Mouse (Mus musculus): ENCODE data around the gene Hs3st3a1. TPM values are rescaled to one million over a fixed set of nuclear protein-coding genes. Genes with fewer than 3 reads are reported as not detected.

Hs3st3a1 gene
- polyA plus RNA-seq (2015; fragmentation: Nextera tagmentation; extraction: Ambion mirVana) = 0.10 and 0.32 TPM in 2 replicates

DNA sequence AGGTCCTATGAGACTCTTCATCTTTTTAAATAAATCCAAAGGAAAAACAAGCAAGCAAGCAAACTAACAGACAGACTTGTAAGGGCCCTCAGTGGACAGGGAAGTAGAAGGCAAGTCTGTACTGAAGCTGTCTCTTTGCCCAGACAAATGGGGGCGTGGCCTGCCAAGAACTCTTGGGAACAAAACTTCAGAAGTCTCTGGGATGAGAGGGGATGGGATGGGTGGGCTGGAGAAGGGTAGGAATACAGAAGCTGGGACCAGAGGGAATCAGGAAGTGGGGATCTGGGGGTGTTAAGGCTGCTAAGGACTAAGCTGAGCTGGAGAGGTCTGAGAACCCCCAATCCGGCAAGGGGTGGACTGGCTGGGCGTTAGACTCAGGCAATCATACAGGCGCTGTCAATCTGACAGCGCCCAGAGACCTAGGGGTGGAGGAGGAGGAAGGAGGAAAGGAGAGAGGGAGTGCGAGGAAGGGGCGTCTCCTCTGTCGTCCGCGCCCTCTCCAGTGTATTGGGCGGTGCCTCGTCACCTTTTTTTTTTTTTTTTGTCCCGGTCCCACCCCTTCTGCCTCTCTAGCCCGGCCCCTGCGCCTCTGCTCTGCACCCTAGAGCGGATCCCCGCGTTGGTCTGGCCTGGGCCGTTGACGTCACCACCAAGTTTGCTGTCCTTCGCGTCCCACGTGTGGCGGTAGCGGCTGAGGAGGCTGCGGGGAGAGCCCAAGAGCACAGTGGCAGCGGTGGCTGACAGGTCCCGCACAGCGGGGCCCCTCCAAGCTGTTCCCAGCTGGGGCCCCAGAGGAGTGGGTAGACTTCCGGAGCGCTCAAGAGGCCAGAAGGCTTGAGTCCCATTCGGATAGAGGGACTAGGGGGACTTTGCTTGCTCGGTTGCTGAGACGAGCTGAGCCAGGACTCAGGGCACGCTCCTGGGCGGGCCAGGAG lies at the start of gene Hs3st3a1:
Gene Hs3st3a1 (plus strand): TSS at position 722 of the 935 bp plus-strand sequence.
- no peak within 1 kb of the TSS for H3K27ac ChIP-seq (ENCODE audit: low read length)
- peaks cover 19% of the 10 kb centered on the region for H3K4me1 ChIP-seq (replicated peaks; ENCODE audit: control insufficient read depth, insufficient read depth, low read length)
- peaks cover 34% of the 10 kb centered on the region for H3K27me3 ChIP-seq (replicated peaks; ENCODE audit: control insufficient read depth, insufficient read depth, low read length)
- H3K9ac ChIP-seq (replicated peaks; ENCODE audit: low read depth, low read length) = peak within 1 kb of the TSS; percentile 64
- no peaks in the 10 kb centered on the region for H3K9me3 ChIP-seq (ENCODE audit: control insufficient read depth, low read length)
- H3K36me3 ChIP-seq (ENCODE audit: control insufficient read depth, insufficient read depth) = no peaks in the 10 kb centered on the region
- peak within 1 kb of the TSS; percentile 98 for H3K4me2 ChIP-seq (ENCODE audit: low read length)
- peak within 1 kb of the TSS; percentile 56 for H3K4me3 ChIP-seq (replicated peaks; ENCODE audit: low read length)
- WGBS = 0% methylated on average over 27 of the region's 36 CpGs
- peak; percentile 68 for ATAC-seq

DNA sequence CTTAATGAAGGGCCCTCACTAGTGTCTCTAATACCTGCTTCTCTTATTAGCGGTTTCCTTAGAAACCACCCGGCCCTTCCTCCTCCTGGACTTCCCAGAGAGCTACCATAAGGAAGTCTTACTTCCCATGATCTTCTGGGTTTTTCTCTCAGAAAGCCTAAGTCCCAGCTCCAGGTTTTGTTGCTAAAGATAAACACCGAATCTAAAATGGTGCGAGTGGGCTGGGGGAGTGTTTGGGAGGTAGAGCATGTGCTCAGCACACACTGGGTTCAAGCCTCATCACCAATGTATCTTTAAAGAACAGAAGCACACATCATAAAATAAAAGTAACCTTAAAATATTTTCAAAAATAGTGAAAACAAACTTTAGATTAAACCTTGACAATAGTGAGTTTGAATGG lies 48.8 kb upstream of the Hs3st3a1 start:
- Histone ChIP-seq H3K4me1 (replicated peaks; ENCODE audit: control insufficient read depth, insufficient read depth, low read length) (no peaks in the 10 kb centered on the region), H3K9me3 (ENCODE audit: control insufficient read depth, low read length) (no peaks in the 10 kb centered on the region), H3K27me3 (replicated peaks; ENCODE audit: control insufficient read depth, insufficient read depth, low read length) (no peaks in the 10 kb centered on the region), H3K4me3 (replicated peaks; ENCODE audit: low read length) (no peak overlapping the region), H3K27ac (ENCODE audit: low read length) (no peak overlapping the region), H3K9ac (replicated peaks; ENCODE audit: low read depth, low read length) (no peak overlapping the region), H3K36me3 (ENCODE audit: control insufficient read depth, insufficient read depth) (no peaks in the 10 kb centered on the region), H3K4me2 (ENCODE audit: low read length) (no peak overlapping the region)
- 87% methylated on average over 4 of the region's 4 CpGs for WGBS
- no peak for ATAC-seq

DNA sequence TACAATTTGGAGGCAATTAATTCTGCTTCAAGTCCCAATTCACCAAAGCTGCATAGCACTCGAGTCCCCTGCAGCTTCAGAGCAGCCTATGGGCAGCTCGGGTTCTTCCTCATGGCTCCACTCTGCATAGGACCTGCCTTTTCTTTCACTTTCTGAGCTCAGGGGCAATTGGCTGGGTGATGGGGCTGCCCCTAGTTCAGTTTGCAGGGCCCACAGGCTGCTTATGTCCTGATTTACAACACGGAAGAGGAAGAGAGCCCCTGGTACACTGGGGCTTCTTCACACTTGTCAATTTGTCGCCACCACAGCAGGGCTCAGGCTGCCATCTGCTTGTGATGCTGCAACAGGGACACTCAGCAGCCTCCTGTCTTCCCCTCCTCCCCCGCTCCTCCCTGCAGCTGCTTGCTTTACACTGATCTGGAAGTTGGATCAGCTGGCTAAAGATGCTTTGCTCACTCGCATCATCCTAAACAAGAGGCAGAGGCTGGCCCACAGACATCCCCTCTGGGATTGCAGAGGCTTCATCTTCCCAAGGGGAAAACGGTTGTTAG lies 38.7 kb upstream of the Hs3st3a1 start:
- 6% methylated on average over 7 of the region's 7 CpGs for WGBS
- peak overlapping the region; percentile 23; the same call in 1 of the 2 replicates for H3K9ac ChIP-seq (replicated peaks; ENCODE audit: low read depth, low read length)
- peak; percentile 96 for ATAC-seq

DNA sequence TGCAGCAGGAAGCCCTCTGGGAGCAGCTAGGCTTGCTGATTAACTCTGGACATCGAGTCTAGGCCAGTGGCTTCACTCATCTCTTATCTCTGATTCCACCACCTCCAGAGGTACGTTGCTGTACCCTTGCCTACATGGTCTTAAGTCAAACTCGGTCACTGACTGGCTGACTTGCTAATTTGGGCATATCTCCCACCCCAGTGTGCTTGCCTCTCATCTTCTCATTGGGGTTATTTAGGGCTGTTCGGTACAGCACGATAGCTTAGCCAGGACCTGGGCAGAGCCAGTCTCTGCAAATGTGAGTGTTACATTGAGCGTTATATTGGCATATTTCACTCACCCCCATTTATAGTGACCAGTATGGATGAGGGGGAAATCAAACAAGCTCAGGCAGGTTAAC lies 38.2 kb upstream of the Hs3st3a1 start:
- no peak overlapping the region for H3K9ac ChIP-seq (replicated peaks; ENCODE audit: low read depth, low read length)
- WGBS = 64% methylated on average over 6 of the region's 6 CpGs
- H3K27ac ChIP-seq (ENCODE audit: low read length) = peak overlapping the region; percentile 13; the same call in 1 of the 2 replicates
- no peaks in the 10 kb centered on the region for H3K36me3 ChIP-seq (ENCODE audit: control insufficient read depth, insufficient read depth)
- no peak; the same call in 1 of the 2 replicates for ATAC-seq
- no peak overlapping the region for H3K4me3 ChIP-seq (replicated peaks; ENCODE audit: low read length)
- peaks cover 11% of the 10 kb centered on the region for H3K4me1 ChIP-seq (replicated peaks; ENCODE audit: control insufficient read depth, insufficient read depth, low read length)
- H3K27me3 ChIP-seq (replicated peaks; ENCODE audit: control insufficient read depth, insufficient read depth, low read length) = no peaks in the 10 kb centered on the region
- no peak overlapping the region; the same call in 1 of the 2 replicates for H3K4me2 ChIP-seq (ENCODE audit: low read length)
- no peaks in the 10 kb centered on the region for H3K9me3 ChIP-seq (ENCODE audit: control insufficient read depth, low read length)

More for the DNA sequence above, 38.7 kb upstream of the Hs3st3a1 start:
- H3K4me3 ChIP-seq (replicated peaks; ENCODE audit: low read length) = no peak overlapping the region
- no peaks in the 10 kb centered on the region for H3K36me3 ChIP-seq (ENCODE audit: control insufficient read depth, insufficient read depth)
- peak overlapping the region; percentile 13; the same call in 1 of the 2 replicates for H3K27ac ChIP-seq (ENCODE audit: low read length)
- peak overlapping the region; percentile 40; the same call in 1 of the 2 replicates for H3K4me2 ChIP-seq (ENCODE audit: low read length)
- H3K9me3 ChIP-seq (ENCODE audit: control insufficient read depth, low read length) = no peaks in the 10 kb centered on the region
- H3K4me1 ChIP-seq (replicated peaks; ENCODE audit: control insufficient read depth, insufficient read depth, low read length) = peaks cover 11% of the 10 kb centered on the region
- H3K27me3 ChIP-seq (replicated peaks; ENCODE audit: control insufficient read depth, insufficient read depth, low read length) = no peaks in the 10 kb centered on the region

DNA sequence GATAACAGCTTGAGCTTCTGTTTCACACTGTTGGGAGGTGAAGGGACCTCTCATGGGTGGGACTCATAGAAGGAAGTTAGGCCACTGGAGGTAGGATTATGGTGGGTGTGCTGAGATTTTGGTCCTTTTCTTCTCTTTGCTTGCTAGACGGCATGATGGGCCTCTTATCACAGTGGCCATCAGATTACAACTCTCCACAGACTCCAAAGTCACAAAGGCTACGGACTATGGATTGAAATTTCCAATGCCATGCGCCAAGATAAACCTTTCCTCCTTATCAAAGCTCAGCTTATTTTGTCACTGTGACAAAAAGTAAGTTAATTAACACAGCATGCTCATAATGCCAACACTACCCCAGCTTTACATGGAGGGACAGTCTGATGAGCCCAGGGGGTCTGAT lies 37.5 kb upstream of the Hs3st3a1 start:
- Histone ChIP-seq H3K9ac (replicated peaks; ENCODE audit: low read depth, low read length) (no peak overlapping the region), H3K4me1 (replicated peaks; ENCODE audit: control insufficient read depth, insufficient read depth, low read length) (peaks cover 11% of the 10 kb centered on the region), H3K4me3 (replicated peaks; ENCODE audit: low read length) (no peak overlapping the region), H3K36me3 (ENCODE audit: control insufficient read depth, insufficient read depth) (no peaks in the 10 kb centered on the region), H3K4me2 (ENCODE audit: low read length) (no peak overlapping the region), H3K9me3 (ENCODE audit: control insufficient read depth, low read length) (no peaks in the 10 kb centered on the region), H3K27ac (ENCODE audit: low read length) (no peak overlapping the region), H3K27me3 (replicated peaks; ENCODE audit: control insufficient read depth, insufficient read depth, low read length) (no peaks in the 10 kb centered on the region)
- ATAC-seq = no peak
- WGBS = 77% methylated on average over 3 of the region's 3 CpGs

DNA sequence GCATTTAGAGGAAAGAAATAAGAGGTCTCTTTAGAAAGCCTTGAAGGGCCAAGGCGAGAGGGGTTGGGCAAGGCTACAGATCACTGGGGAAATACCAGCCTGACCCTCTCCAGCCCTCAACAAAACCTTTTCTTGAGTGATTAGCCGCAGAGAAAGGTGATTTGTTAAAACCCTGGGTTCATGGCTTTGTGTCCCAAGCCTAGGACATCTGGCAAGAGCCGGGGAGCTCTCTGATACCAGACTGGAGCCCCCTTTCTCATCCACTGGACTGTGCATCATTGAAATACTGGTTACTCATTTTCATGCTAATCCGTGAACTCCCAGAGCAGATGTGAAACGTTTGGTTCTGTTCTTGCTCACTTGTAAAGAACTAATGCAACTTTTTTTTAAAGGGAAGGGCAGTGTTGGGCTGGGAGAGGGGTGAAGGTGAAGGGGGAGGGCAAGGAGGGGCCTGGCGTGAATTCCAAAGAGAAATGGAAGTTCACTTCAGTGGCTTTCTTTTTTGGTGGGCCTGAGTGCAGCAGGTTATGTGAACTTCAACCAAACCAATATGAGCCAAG lies 34.5 kb upstream of the Hs3st3a1 start:
- Histone ChIP-seq H3K4me3 (replicated peaks; ENCODE audit: low read length) (no peak overlapping the region), H3K4me1 (replicated peaks; ENCODE audit: control insufficient read depth, insufficient read depth, low read length) (peaks cover 11% of the 10 kb centered on the region), H3K27me3 (replicated peaks; ENCODE audit: control insufficient read depth, insufficient read depth, low read length) (no peaks in the 10 kb centered on the region), H3K9ac (replicated peaks; ENCODE audit: low read depth, low read length) (no peak overlapping the region), H3K36me3 (ENCODE audit: control insufficient read depth, insufficient read depth) (no peaks in the 10 kb centered on the region), H3K4me2 (ENCODE audit: low read length) (no peak overlapping the region), H3K9me3 (ENCODE audit: control insufficient read depth, low read length) (no peaks in the 10 kb centered on the region), H3K27ac (ENCODE audit: low read length) (no peak overlapping the region)
- ATAC-seq = peak; percentile 51
- 12% methylated on average over 6 of the region's 6 CpGs for WGBS

- no peak overlapping the region for H3K27ac ChIP-seq (ENCODE audit: low read length)
- H3K27me3 ChIP-seq (replicated peaks; ENCODE audit: control insufficient read depth, insufficient read depth, low read length) = no peaks in the 10 kb centered on the region
- peaks cover 4% of the 10 kb centered on the region; the same call in 1 of the 2 replicates for H3K9me3 ChIP-seq (ENCODE audit: control insufficient read depth, low read length)
- H3K4me1 ChIP-seq (replicated peaks; ENCODE audit: control insufficient read depth, insufficient read depth, low read length) = peaks cover 5% of the 10 kb centered on the region; the same call in 1 of the 2 replicates
- no peak overlapping the region for H3K9ac ChIP-seq (replicated peaks; ENCODE audit: low read depth, low read length)
- H3K4me2 ChIP-seq (ENCODE audit: low read length) = no peak overlapping the region
- ATAC-seq = peak; percentile 89
- no peak overlapping the region for H3K4me3 ChIP-seq (replicated peaks; ENCODE audit: low read length)
- no peaks in the 10 kb centered on the region for H3K36me3 ChIP-seq (ENCODE audit: control insufficient read depth, insufficient read depth)
- 23% methylated on average over 1 of the region's 1 CpGs for WGBS
These were observed 16.2 kb upstream of the Hs3st3a1 start for GRCm38 (mm10) chr11:64418969-64419368.

DNA sequence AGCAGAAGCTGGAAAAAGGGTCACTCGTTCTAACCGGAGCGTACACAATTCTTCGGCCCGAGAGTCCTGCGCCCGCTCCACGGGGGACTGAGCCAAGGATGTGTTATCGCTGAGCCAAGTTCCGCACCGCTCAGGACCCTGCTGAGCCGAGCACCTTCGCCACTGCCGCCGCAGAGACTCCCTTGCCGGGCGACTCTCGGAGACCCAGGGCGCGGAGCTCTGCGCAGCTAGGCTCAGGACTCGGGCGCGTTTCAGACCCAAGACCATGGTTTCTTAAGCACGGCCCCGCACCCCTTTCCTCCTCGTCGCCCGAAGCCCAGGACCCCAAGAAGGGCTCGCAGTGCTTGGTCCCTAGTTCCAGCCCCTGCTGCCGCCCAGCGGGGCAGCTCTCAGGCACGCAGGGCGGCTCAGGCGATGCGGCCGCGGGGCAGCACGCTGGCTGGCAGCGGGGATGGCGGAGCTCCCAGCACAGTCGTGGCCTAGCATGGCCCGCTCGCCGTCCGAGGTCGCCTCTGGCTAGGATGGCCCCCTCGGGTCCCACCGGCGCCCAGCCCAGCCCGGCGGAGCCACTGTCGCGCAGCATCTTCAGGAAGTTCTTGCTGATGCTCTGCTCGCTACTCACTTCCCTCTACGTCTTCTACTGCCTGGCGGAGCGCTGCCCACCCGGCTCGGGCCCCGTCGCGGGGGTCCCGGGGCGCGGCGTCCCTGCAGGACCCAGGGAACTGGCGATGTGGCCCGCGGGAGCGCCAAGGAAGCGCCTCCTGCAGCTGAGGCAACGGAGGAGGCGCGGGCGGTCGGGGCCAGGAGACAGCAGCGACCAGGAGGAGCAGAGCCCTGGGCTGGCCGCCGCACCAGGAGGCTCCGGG lies 647 bp downstream of the Hs3st3a1 start:
- Histone ChIP-seq H3K4me3 (replicated peaks; ENCODE audit: low read length) (peak overlapping the region; percentile 56), H3K4me2 (ENCODE audit: low read length) (peak overlapping the region; percentile 98), H3K27ac (ENCODE audit: low read length) (no peak overlapping the region), H3K9me3 (ENCODE audit: control insufficient read depth, low read length) (no peaks in the 10 kb centered on the region), H3K36me3 (ENCODE audit: control insufficient read depth, insufficient read depth) (no peaks in the 10 kb centered on the region), H3K27me3 (replicated peaks; ENCODE audit: control insufficient read depth, insufficient read depth, low read length) (peaks cover 34% of the 10 kb centered on the region), H3K4me1 (replicated peaks; ENCODE audit: control insufficient read depth, insufficient read depth, low read length) (peaks cover 19% of the 10 kb centered on the region), H3K9ac (replicated peaks; ENCODE audit: low read depth, low read length) (peak overlapping the region; percentile 64)
- WGBS = under 1% methylated on average over 81 of the region's 81 CpGs
- ATAC-seq = peak; percentile 77
